Mouse (Mus musculus): ENCODE measurements around the gene Ckap2. TPM values are rescaled to one million over a fixed set of nuclear protein-coding genes. Genes with fewer than 3 reads are reported as not detected.

The Ckap2 gene
- total and polyA plus RNA-seq, 3 experiments: 19.5 to 48.8 (median 31.3) TPM

GRCm38 (mm10) chr8:22169167-22169566, 16.5 kb downstream of the Ckap2 start:
- no peak overlapping the region for H3K4me3 ChIP-seq (replicated peaks in 1 of 3; ENCODE audit: low read depth in 2 of 3, low read length in 2 of 3, poor library complexity in 1 of 3)
- no peaks in the 10 kb centered on the region for H3K79me2 ChIP-seq (replicated peaks; ENCODE audit: control insufficient read depth, extremely low read depth, insufficient read depth, poor library complexity, severe bottlenecking)
- H3K27me3 ChIP-seq (replicated peaks): no peaks in the 10 kb centered on the region
- no peak for DNase-seq (ENCODE audit: extremely low read depth)
- H3K4me2 ChIP-seq (ENCODE audit: insufficient read depth, low read depth, poor library complexity, severe bottlenecking): no peak overlapping the region
- H3K27ac ChIP-seq (ENCODE audit: insufficient read depth, low read depth): no peak overlapping the region
- H3K4me1 ChIP-seq (ENCODE audit: control insufficient read depth in 1 of 2, insufficient read depth in 2 of 2): peaks cover 2 to 6% of the 10 kb centered on the region in 2 experiments; a peak in 1 of 4 replicates
- peaks cover 15 to 63% of the 10 kb centered on the region in 2 experiments for H3K36me3 ChIP-seq (replicated peaks in 1 of 2; ENCODE audit: control insufficient read depth in 1 of 2, insufficient read depth in 1 of 2, low read length in 1 of 2)
- in situ Hi-C loops (cut with MboI; ENCODE audit: low pct_ligation_motif_present, low pct_unique_long_range_greater_than_20kb, low sequenced_read_pairs) (no loop called here), dilution Hi-C loops (cut with MboI; ENCODE audit: extremely low pct_ligation_motif_present, extremely low pct_unique_long_range_greater_than_20kb, low sequenced_read_pairs) (no loop called here)
- no peak for TF ChIP-seq MYC (IDR thresholded peaks at IDR 0.05; ENCODE audit: low read depth, low read length)
- TF ChIP-seq BHLHE40 (IDR thresholded peaks at IDR 0.05; ENCODE audit: low read depth, low read length): no peak
- no peak for TF ChIP-seq RCOR1 (conservative IDR thresholded peaks at IDR 0.05; ENCODE audit: low read depth, low read length)
- TF ChIP-seq JUND (conservative IDR thresholded peaks at IDR 0.05; ENCODE audit: low read depth, low read length): no peak
- no peak for TF ChIP-seq EP300 (IDR thresholded peaks at IDR 0.05; ENCODE audit: low read length)
- TF ChIP-seq SIN3A (IDR thresholded peaks at IDR 0.05; ENCODE audit: low read length): no peak
- TF ChIP-seq USF2 (conservative IDR thresholded peaks at IDR 0.05; ENCODE audit: low read depth, low read length): no peak
- TF ChIP-seq MAFK (IDR thresholded peaks at IDR 0.05; ENCODE audit: insufficient replicate concordance, low read length): no peak
- no peak for TF ChIP-seq MAX (IDR thresholded peaks at IDR 0.05; ENCODE audit: low read length)
- TF ChIP-seq TBP (conservative IDR thresholded peaks at IDR 0.05; ENCODE audit: low read depth, low read length): no peak
- H3K9ac ChIP-seq (ENCODE audit: insufficient read depth, low read depth): no peak overlapping the region
- no peaks in the 10 kb centered on the region for H3K9me3 ChIP-seq (replicated peaks; ENCODE audit: low read length)

- no peaks in the 10 kb centered on the region for H3K9me3 ChIP-seq (replicated peaks; ENCODE audit: low read length)
- H3K4me1 ChIP-seq (ENCODE audit: control insufficient read depth in 1 of 2, insufficient read depth in 2 of 2): peaks cover 2 to 6% of the 10 kb centered on the region in 2 experiments; a peak in 1 of 4 replicates
- no peak within 1 kb of the TSS for H3K27ac ChIP-seq (ENCODE audit: insufficient read depth, low read depth)
- no peaks in the 10 kb centered on the region for H3K79me2 ChIP-seq (replicated peaks; ENCODE audit: control insufficient read depth, extremely low read depth, insufficient read depth, poor library complexity, severe bottlenecking)
- dilution Hi-C loops (cut with MboI; ENCODE audit: extremely low pct_ligation_motif_present, extremely low pct_unique_long_range_greater_than_20kb, low sequenced_read_pairs) (no loop called here), in situ Hi-C loops (cut with MboI; ENCODE audit: low pct_ligation_motif_present, low pct_unique_long_range_greater_than_20kb, low sequenced_read_pairs) (no loop called here)
- peak; percentile 84 for DNase-seq (ENCODE audit: extremely low read depth)
- peaks cover 15 to 61% of the 10 kb centered on the region in 2 experiments for H3K36me3 ChIP-seq (replicated peaks in 1 of 2; ENCODE audit: control insufficient read depth in 1 of 2, insufficient read depth in 1 of 2, low read length in 1 of 2)
- H3K4me3 ChIP-seq (replicated peaks in 1 of 3; ENCODE audit: low read depth in 2 of 3, low read length in 2 of 3, poor library complexity in 1 of 3): peak within 1 kb of the TSS; percentile 43 to 59 (median 48)
- H3K27me3 ChIP-seq (replicated peaks): no peaks in the 10 kb centered on the region
- H3K9ac ChIP-seq (ENCODE audit: insufficient read depth, low read depth): peak within 1 kb of the TSS; percentile 75
- peak within 1 kb of the TSS; percentile 59; the same call in 1 of the 2 replicates for H3K4me2 ChIP-seq (ENCODE audit: insufficient read depth, low read depth, poor library complexity, severe bottlenecking)
- TF ChIP-seq POLR2AphosphoS2 (IDR thresholded peaks at IDR 0.05; ENCODE audit: low read depth, low read length): no peak
- TF ChIP-seq TCF12 (IDR thresholded peaks at IDR 0.05; ENCODE audit: low read depth, low read length): 0 out of 2 replicates have a peak, but pooled peaks have one; percentile 15
- no peak for TF ChIP-seq JUN (IDR thresholded peaks at IDR 0.05; ENCODE audit: insufficient read depth, low read depth, low read length)
- TF ChIP-seq USF1 (IDR thresholded peaks at IDR 0.05; ENCODE audit: low read depth, low read length): no peak
- no peak for TF ChIP-seq SIN3A (IDR thresholded peaks at IDR 0.05; ENCODE audit: low read length)
- TF ChIP-seq GABPA (IDR thresholded peaks at IDR 0.05; ENCODE audit: insufficient replicate concordance, low read depth, low read length): no peak
- peak; percentile 35 for TF ChIP-seq SMC3 (IDR thresholded peaks at IDR 0.05; ENCODE audit: low read depth, low read length)
- no peak for TF ChIP-seq MAZ (IDR thresholded peaks at IDR 0.05; ENCODE audit: low read depth, low read length)
- no peak for TF ChIP-seq ZMIZ1 (IDR thresholded peaks at IDR 0.05; ENCODE audit: low read depth, low read length)
- no peak for TF ChIP-seq TBP (conservative IDR thresholded peaks at IDR 0.05; ENCODE audit: low read depth, low read length)
- no peak for TF ChIP-seq KAT2A (IDR thresholded peaks at IDR 0.05; ENCODE audit: insufficient replicate concordance, low read length)
- TF ChIP-seq NELFE (IDR thresholded peaks at IDR 0.05; ENCODE audit: low read depth, low read length): peak; percentile 38
- TF ChIP-seq MEF2A (IDR thresholded peaks at IDR 0.05; ENCODE audit: borderline replicate concordance, low read depth, low read length): no peak
- TF ChIP-seq NRF1 (IDR thresholded peaks at IDR 0.05; ENCODE audit: low read depth, low read length): peak; percentile 88
- no peak for TF ChIP-seq JUND (conservative IDR thresholded peaks at IDR 0.05; ENCODE audit: low read depth, low read length)
- no peak for TF ChIP-seq CHD1 (IDR thresholded peaks at IDR 0.05; ENCODE audit: low read depth, low read length)
- TF ChIP-seq EP300 (IDR thresholded peaks at IDR 0.05; ENCODE audit: low read length): no peak
- no peak for TF ChIP-seq MYC (IDR thresholded peaks at IDR 0.05; ENCODE audit: low read depth, low read length)
- peak; percentile 30; the same call in 1 of the 2 replicates for TF ChIP-seq BHLHE40 (IDR thresholded peaks at IDR 0.05; ENCODE audit: low read depth, low read length)
- no peak for TF ChIP-seq MAX (IDR thresholded peaks at IDR 0.05; ENCODE audit: low read length)
- no peak for TF ChIP-seq E2F4 (IDR thresholded peaks at IDR 0.05; ENCODE audit: insufficient replicate concordance, low read depth, low read length)
- no peak for TF ChIP-seq MAFK (IDR thresholded peaks at IDR 0.05; ENCODE audit: insufficient replicate concordance, low read length)
- no peak for TF ChIP-seq PAX5 (IDR thresholded peaks at IDR 0.05; ENCODE audit: low read length)
- TF ChIP-seq UBTF (IDR thresholded peaks at IDR 0.05; ENCODE audit: low read depth, low read length): no peak
- no peak for TF ChIP-seq CHD2 (IDR thresholded peaks at IDR 0.05; ENCODE audit: low read length)
- TF ChIP-seq ELF1 (IDR thresholded peaks at IDR 0.05; ENCODE audit: low read depth, low read length): no peak
- peak; percentile 61 for TF ChIP-seq POLR2A (IDR thresholded peaks at IDR 0.05; ENCODE audit: low read depth, low read length)
- TF ChIP-seq RCOR1 (conservative IDR thresholded peaks at IDR 0.05; ENCODE audit: low read depth, low read length): no peak
- no peak for TF ChIP-seq ETS1 (conservative IDR thresholded peaks at IDR 0.05; ENCODE audit: low read depth, low read length)
- peak; percentile 41 for TF ChIP-seq RAD21 (IDR thresholded peaks at IDR 0.05; ENCODE audit: low read depth, low read length)
Measured at GRCm38 (mm10) chr8:22166080-22166603, 19.5 kb downstream of the Ckap2 start, which contains the start of gene Nek3. TSS of gene Nek3 (minus strand) at chr8:22166435.
